Mouse (Mus musculus): Measurements from ENCODE around the gene Lmnb2. TPM values are rescaled to one million over a fixed set of nuclear protein-coding genes. Genes with fewer than 3 reads are reported as not detected.
A peak's percentile ranks its signal among the peaks of the same experiment; 100 is the strongest.

The Lmnb2 gene
- polyA plus RNA-seq, 1 experiment: 23.6 TPM

DNA sequence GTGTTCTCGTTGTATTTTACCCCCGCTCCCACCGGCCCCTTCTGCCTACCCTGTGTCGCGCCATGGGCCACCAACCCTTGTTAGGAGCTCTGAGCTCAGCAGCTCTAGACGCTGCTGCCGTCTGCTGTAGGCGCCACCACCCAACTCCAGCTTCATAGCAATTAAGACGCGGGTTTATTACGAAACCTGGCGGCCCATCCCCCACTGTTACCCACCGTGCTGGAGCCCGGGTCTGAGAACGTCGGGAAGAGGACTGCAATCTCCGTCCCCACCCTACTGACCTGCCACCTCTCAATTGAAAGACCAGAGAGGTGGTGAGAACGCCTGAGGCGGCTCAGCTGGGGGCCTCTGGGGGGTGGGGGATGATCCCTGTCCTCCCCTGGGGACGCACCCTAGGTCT, 14.2 kb upstream of the Lmnb2 start:
- peaks cover 4% of the 10 kb centered on the region; the same call in 1 of the 2 replicates for H3K4me1 ChIP-seq (ENCODE audit: control insufficient read depth, insufficient read depth, low read length)
- TF ChIP-seq POLR2A (IDR thresholded peaks at IDR 0.05; ENCODE audit: extremely low read depth, insufficient read depth, low read length): no peak; the same call in 1 of the 2 replicates
- no peak overlapping the region for H3K4me3 ChIP-seq (ENCODE audit: insufficient read depth, low read length)

DNA sequence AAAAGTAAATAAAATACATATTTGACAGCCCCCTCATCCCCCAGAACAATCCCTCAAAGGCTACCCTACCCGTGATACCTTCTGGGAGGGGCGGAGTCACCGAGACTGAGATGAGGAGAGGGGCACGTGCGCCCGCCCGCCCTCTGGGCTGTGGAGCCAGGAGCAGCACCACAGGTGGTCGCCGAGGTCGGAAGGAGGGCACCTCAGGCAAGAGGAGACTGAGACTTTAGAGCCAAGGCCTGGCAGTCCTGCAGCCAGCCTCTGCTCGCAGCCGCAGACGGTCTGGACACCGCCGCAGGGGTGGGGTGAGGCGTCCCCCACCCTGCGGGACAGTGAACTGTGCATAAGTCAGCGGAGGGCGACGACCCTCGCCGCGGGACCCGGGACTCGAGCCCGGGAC, 13.7 kb upstream of the Lmnb2 start:
- H3K4me1 ChIP-seq (ENCODE audit: control insufficient read depth, insufficient read depth, low read length): peaks cover 4% of the 10 kb centered on the region; the same call in 1 of the 2 replicates
- no peak for TF ChIP-seq CTCF (IDR thresholded peaks at IDR 0.05; ENCODE audit: extremely low read depth, insufficient read depth, low read length)
- TF ChIP-seq POLR2A (IDR thresholded peaks at IDR 0.05; ENCODE audit: extremely low read depth, insufficient read depth, low read length): no peak
- peak overlapping the region; percentile 98; the same call in 1 of the 2 replicates for H3K4me3 ChIP-seq (ENCODE audit: insufficient read depth, low read length)
- H3K27ac ChIP-seq (ENCODE audit: insufficient read depth, low read length): no peak overlapping the region

More for the DNA sequence above, 14.2 kb upstream of the Lmnb2 start:
- no peak overlapping the region for H3K27ac ChIP-seq (ENCODE audit: insufficient read depth, low read length)

DNA sequence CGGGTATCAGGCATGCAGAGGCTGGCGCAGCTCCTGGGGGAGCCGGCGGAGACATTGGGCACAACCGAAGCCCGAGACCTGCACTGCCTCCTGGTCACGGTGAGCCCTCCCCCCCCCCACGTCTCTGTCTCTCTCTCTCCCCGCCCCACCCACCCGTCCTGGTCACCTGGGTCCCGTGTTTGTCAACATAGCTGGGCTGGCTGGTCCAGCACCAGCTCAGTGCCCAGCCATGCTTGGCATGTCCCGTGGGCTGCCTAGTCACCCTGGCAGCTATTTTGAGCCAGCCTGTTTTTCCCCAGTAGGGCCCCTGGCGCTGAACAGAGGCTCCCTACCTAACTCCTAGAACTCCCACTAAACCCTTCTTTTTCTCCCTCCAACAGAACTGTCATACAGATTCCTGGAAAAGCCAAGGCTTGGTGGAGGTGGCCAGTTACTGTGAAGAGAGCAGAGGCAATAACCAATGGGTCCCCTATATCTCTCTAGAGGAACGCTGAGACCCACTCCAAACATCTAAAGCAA, 13.2 kb upstream of the Lmnb2 start:
- no peak overlapping the region for H3K27ac ChIP-seq (ENCODE audit: insufficient read depth, low read length)
- no peak for TF ChIP-seq POLR2A (IDR thresholded peaks at IDR 0.05; ENCODE audit: extremely low read depth, insufficient read depth, low read length)
- no peak for TF ChIP-seq CTCF (IDR thresholded peaks at IDR 0.05; ENCODE audit: extremely low read depth, insufficient read depth, low read length)
- peak overlapping the region; percentile 98 for H3K4me3 ChIP-seq (ENCODE audit: insufficient read depth, low read length)
- H3K4me1 ChIP-seq (ENCODE audit: control insufficient read depth, insufficient read depth, low read length): peaks cover 4% of the 10 kb centered on the region; the same call in 1 of the 2 replicates

DNA sequence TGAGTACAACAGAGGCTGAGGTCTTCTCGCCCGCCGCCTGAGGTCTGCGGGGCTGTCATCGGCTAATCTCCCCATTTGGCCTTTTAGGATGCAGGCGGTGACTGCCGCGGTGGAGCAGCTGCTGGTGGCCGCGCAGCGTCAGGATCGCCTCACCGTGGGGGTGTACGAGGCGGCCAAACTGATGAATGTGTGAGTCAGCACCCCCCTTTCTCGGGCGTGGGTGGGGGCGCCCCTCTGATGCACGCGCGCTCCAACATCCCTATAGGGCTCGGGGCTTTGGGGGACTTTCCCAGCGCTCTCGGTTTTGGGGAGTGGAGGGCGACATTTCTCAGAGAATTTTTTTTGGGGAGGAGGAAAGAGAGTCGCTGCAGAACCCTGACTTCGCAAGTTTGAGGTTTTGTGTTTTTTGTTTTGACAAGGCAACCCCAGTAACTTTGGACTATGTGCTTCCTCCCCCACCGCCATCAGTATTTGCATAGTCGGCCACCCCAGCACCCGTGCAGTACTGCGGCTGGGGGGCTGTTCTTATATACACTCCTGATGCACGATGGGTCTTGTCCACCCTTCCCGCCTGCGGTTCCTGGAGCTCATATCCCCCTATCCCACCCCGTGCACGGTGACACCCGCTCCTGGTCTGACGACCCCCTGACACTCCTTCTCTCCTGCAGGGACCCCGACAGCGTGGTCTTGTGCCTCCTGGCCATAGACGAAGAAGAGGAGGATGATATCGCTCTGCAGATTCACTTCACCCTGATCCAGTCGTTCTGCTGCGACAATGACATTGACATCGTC, 12.5 kb upstream of the Lmnb2 start:
- peak overlapping the region; percentile 66 for H3K27ac ChIP-seq (ENCODE audit: insufficient read depth, low read length)
- H3K4me3 ChIP-seq (ENCODE audit: insufficient read depth, low read length): peak overlapping the region; percentile 98
- peaks cover 4% of the 10 kb centered on the region; the same call in 1 of the 2 replicates for H3K4me1 ChIP-seq (ENCODE audit: control insufficient read depth, insufficient read depth, low read length)
- TF ChIP-seq POLR2A (IDR thresholded peaks at IDR 0.05; ENCODE audit: extremely low read depth, insufficient read depth, low read length) (no peak), CTCF (IDR thresholded peaks at IDR 0.05; ENCODE audit: extremely low read depth, insufficient read depth, low read length) (no peak)

DNA sequence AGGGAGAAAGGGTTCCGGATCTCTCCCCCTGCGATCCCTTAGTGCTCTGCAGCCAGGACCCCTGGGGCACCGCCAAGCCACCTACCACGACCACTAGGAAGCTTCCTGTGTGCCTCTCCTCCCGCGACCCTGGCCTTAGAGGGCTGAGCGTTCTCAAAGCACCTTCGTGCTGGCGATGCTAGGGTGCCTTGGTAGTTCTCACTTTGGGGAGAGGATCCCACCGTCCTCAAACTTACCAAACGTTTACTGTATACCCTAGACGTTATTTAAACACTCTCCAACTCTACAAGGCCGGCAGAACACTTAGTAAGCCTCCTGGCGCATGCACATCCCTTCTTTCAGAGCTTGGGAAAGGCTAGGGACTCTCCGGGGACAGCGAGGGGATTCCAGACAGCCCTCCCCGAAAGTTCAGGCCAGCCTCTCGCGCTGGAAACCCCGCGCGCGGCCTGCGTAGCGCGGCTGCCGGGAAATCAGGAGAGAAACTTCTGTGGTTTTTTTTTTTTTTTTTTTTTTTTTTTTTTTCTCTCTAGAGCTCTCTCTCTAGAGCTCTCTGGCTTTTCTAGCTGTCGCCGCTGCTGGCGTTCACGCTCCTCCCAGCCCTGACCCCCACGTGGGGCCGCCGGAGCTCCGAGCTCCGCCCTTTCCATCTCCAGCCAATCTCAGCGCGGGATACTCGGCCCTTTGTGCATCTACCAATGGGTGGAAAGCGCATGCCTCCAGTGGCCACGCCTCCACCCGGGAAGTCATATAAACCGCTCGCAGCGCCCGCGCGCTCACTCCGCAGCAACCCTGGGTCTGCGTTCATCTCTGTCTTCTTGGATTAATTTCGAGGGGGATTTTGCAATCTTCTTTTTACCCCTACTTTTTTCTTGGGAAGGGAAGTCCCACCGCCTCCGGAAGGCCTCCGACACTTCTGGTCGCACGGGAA, 11.5 kb upstream of the Lmnb2 start, which contains the start of gene Gadd45b:
TSS of gene Gadd45b (plus strand) at position 775 of the 928 bp plus-strand sequence.
- Histone ChIP-seq H3K4me3 (ENCODE audit: insufficient read depth, low read length) (peak within 1 kb of the TSS; percentile 98), H3K4me1 (ENCODE audit: control insufficient read depth, insufficient read depth, low read length) (peaks cover 4% of the 10 kb centered on the region; the same call in 1 of the 2 replicates), H3K27ac (ENCODE audit: insufficient read depth, low read length) (peak within 1 kb of the TSS; percentile 92)
- TF ChIP-seq POLR2A (IDR thresholded peaks at IDR 0.05; ENCODE audit: extremely low read depth, insufficient read depth, low read length) (peak; percentile 100), CTCF (IDR thresholded peaks at IDR 0.05; ENCODE audit: extremely low read depth, insufficient read depth, low read length) (no peak)

DNA sequence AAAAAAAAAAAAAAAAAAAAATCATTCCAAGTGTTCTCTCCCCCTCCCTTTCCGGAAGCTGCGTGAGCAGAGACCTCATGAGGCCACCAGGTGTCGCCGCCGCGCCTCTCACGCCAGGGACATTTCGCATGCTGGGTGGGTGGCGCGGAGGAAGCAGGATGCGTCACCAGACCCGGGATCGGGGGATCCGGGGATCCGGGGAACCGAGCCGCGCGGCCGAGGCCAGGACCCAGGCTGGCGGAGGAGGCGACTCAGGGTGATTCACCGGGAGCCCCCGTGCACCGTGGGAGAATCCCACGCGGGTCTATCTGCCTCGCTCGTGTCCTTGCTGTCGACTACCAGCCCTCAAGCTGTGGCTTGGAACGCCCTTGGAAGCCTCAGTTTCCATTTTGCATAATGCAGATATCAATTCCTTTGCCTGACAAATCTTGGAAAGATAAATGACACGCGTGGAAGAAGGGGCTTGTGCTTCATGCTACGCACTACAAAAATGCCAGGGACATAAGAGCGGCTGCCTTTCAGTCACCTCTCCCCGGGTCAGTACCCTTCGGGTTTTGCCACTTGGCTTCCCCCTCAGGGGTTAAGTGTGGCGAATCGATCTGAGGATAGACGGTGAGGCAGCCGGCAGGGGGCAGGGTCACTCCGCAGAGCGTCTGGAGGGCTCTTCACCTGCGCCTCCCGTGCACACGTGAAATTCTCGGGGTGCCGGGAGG, 10.7 kb upstream of the Lmnb2 start:
- peak overlapping the region; percentile 98 for H3K4me3 ChIP-seq (ENCODE audit: insufficient read depth, low read length)
- H3K27ac ChIP-seq (ENCODE audit: insufficient read depth, low read length): peak overlapping the region; percentile 92
- peak; percentile 52; the same call in 1 of the 2 replicates for TF ChIP-seq POLR2A (IDR thresholded peaks at IDR 0.05; ENCODE audit: extremely low read depth, insufficient read depth, low read length)
- TF ChIP-seq CTCF (IDR thresholded peaks at IDR 0.05; ENCODE audit: extremely low read depth, insufficient read depth, low read length): peak; percentile 74
- H3K4me1 ChIP-seq (ENCODE audit: control insufficient read depth, insufficient read depth, low read length): peaks cover 3% of the 10 kb centered on the region; the same call in 1 of the 2 replicates

DNA sequence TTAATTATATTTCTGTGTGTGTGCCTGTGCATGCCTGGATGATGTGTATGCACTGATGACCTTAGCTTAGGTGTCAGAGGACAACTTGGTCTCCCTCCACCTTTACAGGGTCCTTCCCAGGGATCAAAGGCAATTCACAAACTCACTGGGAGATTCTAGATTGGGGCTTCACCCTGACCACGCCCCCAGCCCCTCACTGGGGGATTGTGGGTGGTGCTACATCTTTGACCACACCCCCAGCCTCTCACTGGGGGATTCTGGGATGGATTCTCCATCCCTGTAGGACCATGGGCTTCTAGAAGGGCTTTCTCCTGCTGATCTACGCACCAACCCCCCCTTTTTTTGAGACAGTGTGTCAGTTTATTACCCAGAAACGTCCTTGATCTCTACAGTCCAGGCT, 7.4 kb upstream of the Lmnb2 start:
- Histone ChIP-seq H3K27ac (ENCODE audit: insufficient read depth, low read length) (no peak overlapping the region), H3K4me3 (ENCODE audit: insufficient read depth, low read length) (no peak overlapping the region), H3K4me1 (ENCODE audit: control insufficient read depth, insufficient read depth, low read length) (no peaks in the 10 kb centered on the region)
- no peak for TF ChIP-seq CTCF (IDR thresholded peaks at IDR 0.05; ENCODE audit: extremely low read depth, insufficient read depth, low read length)
- no peak for TF ChIP-seq POLR2A (IDR thresholded peaks at IDR 0.05; ENCODE audit: extremely low read depth, insufficient read depth, low read length)

DNA sequence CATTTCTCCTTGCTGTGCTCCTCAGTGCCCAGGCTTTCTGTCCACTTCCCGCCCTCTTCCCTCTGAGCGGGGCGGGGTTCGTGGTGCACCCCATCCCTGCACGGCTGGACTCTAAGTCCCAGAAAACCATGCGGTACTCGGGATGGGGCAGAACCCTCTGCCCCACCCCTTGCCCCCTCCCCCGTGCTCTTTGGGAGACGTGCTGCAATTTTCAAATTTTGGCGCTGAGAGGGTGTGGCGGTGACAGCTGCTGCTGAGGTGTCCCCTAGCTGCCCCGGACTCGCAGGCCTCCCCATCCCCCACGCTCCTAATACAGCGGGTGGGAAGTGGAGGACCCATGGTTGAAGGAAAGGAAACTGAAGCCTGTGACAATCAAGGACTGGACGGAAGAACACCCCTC, 3.9 kb upstream of the Lmnb2 start:
- Histone ChIP-seq H3K4me3 (ENCODE audit: insufficient read depth, low read length) (no peak overlapping the region), H3K27ac (ENCODE audit: insufficient read depth, low read length) (no peak overlapping the region), H3K4me1 (ENCODE audit: control insufficient read depth, insufficient read depth, low read length) (no peaks in the 10 kb centered on the region)
- TF ChIP-seq POLR2A (IDR thresholded peaks at IDR 0.05; ENCODE audit: extremely low read depth, insufficient read depth, low read length) (no peak), CTCF (IDR thresholded peaks at IDR 0.05; ENCODE audit: extremely low read depth, insufficient read depth, low read length) (no peak)
